Mouse (Mus musculus): ENCODE measurements at regions not wholly inside any gene's neighbourhood (a gene's known extent, or its start where the extent isn't known, plus 50 kb on each side); places are given as distances from the start of the nearest gene placed in this dataset.

- intact Hi-C loops (cut with DNase I), result loop anchor here (10.0 kb wide), 2 partner anchors 175 to 355 kb away; no protein-coding TSS in a partner anchor
- Histone ChIP-seq H3K4me3 (no peak overlapping the region), H3K27ac (no peak overlapping the region)
- no peak for DNase-seq
- no peak for TF ChIP-seq CTCF (IDR thresholded peaks at IDR 0.05)
These were observed 780.6 kb upstream of the Car8 start for GRCm38 (mm10) chr4:9019241-9020110.

GRCm38 (mm10) chr4:9018236-9018635 lies 779.4 kb upstream of the Car8 start:
- TF ChIP-seq CTCF (IDR thresholded peaks at IDR 0.05), result no peak
- intact Hi-C loops (cut with DNase I), result no loop called here
- H3K4me3 ChIP-seq, result no peak overlapping the region
- DNase-seq, result no peak
- H3K27ac ChIP-seq, result no peak overlapping the region

- Histone ChIP-seq H3K27ac (peak overlapping the region; percentile 79), H3K4me3 (no peak overlapping the region)
- intact Hi-C loops (cut with DNase I), result no loop called here
- peak; percentile 33 for DNase-seq
- TF ChIP-seq CTCF (IDR thresholded peaks at IDR 0.05), result no peak
These were observed 777.7 kb upstream of the Car8 start for GRCm38 (mm10) chr4:9016504-9017040.

- Histone ChIP-seq H3K4me3 (peak overlapping the region; percentile 40), H3K27ac (peak overlapping the region; percentile 79)
- peak; percentile 46 for DNase-seq
- TF ChIP-seq CTCF (IDR thresholded peaks at IDR 0.05), result no peak
- intact Hi-C loops (cut with DNase I), result no loop called here
These were observed 777.0 kb upstream of the Car8 start for GRCm38 (mm10) chr4:9015528-9016503.

- H3K27ac ChIP-seq, result peak overlapping the region; percentile 79
- H3K4me3 ChIP-seq, result no peak overlapping the region
- intact Hi-C loops (cut with DNase I), result no loop called here
- TF ChIP-seq CTCF (IDR thresholded peaks at IDR 0.05), result no peak
- no peak for DNase-seq
These were observed 776.1 kb upstream of the Car8 start for GRCm38 (mm10) chr4:9014986-9015385.

GRCm38 (mm10) chr4:9012787-9013186 lies 773.9 kb upstream of the Car8 start:
- Histone ChIP-seq H3K27ac (no peak overlapping the region), H3K4me3 (no peak overlapping the region)
- no peak for TF ChIP-seq CTCF (IDR thresholded peaks at IDR 0.05)
- no peak for DNase-seq
- intact Hi-C loops (cut with DNase I), result no loop called here

- Histone ChIP-seq H3K27ac (no peak overlapping the region), H3K4me3 (no peak overlapping the region)
- intact Hi-C loops (cut with DNase I), result no loop called here
- no peak for DNase-seq
- no peak for TF ChIP-seq CTCF (IDR thresholded peaks at IDR 0.05)
These were observed 773.1 kb upstream of the Car8 start for GRCm38 (mm10) chr4:9011952-9012351.

- intact Hi-C loops (cut with DNase I), result no loop called here
- DNase-seq, result no peak
- Histone ChIP-seq H3K27ac (no peak overlapping the region), H3K4me3 (no peak overlapping the region)
- TF ChIP-seq CTCF (IDR thresholded peaks at IDR 0.05), result no peak
These were observed 772.3 kb upstream of the Car8 start for GRCm38 (mm10) chr4:9011129-9011518.

GRCm38 (mm10) chr4:9010381-9011128 lies 771.7 kb upstream of the Car8 start:
- no peak for DNase-seq
- Histone ChIP-seq H3K4me3 (no peak overlapping the region), H3K27ac (no peak overlapping the region)
- intact Hi-C loops (cut with DNase I), result no loop called here
- no peak for TF ChIP-seq CTCF (IDR thresholded peaks at IDR 0.05)

GRCm38 (mm10) chr4:9009656-9010055 lies 770.8 kb upstream of the Car8 start:
- no peak for DNase-seq

GRCm38 (mm10) chr4:9005938-9006626 lies 767.2 kb upstream of the Car8 start:
- TF ChIP-seq CTCF (IDR thresholded peaks at IDR 0.05), result no peak
- intact Hi-C loops (cut with DNase I), result no loop called here
- Histone ChIP-seq H3K27ac (no peak overlapping the region), H3K4me3 (no peak overlapping the region)
- DNase-seq, result no peak

More at GRCm38 (mm10) chr4:9009656-9010055, 770.8 kb upstream of the Car8 start:
- no peak for TF ChIP-seq CTCF (IDR thresholded peaks at IDR 0.05)
- Histone ChIP-seq H3K27ac (no peak overlapping the region), H3K4me3 (no peak overlapping the region)
- intact Hi-C loops (cut with DNase I), result no loop called here

All from gastrocnemius, adult 2 months (tissue).